Mouse (Mus musculus): ENCODE measurements around the gene Gm10188. TPM values are rescaled to one million over a fixed set of nuclear protein-coding genes. Genes with fewer than 3 reads are reported as not detected.
A peak's percentile ranks its signal among the peaks of the same experiment; 100 is the strongest.

The Gm10188 gene
- polyA plus RNA-seq, 1 experiment, result not detected

DNA sequence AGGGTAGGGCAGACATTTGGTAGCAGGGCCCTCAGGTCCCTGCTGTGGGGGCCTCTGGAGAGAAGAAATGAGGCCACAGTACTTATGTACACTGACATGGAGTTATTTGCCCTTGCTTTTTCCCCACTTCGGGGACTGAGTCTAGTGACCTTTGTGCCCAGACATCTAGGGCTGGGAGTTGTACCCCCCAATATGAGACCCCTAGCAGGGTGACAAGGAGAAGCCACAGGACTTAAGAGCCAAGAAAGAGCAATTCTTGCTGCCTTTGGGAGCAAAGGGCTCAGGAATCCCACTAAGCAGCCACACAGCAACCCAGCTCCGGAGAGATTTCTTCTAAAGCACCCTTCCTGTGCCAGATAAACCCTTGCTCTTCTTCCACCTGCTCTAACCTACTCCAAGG lies 27.6 kb downstream of the Gm10188 start:
- DNase-seq (ENCODE audit: low read depth), result no peak
- no peak for TF ChIP-seq POLR2A (IDR thresholded peaks at IDR 0.05; ENCODE audit: borderline replicate concordance, extremely low read depth, insufficient read depth, insufficient read length, poor library complexity, severe bottlenecking)
- TF ChIP-seq CTCF (IDR thresholded peaks at IDR 0.05; ENCODE audit: borderline replicate concordance, extremely low read depth, insufficient read depth, insufficient read length), result no peak

- TF ChIP-seq CTCF (IDR thresholded peaks at IDR 0.05; ENCODE audit: borderline replicate concordance, extremely low read depth, insufficient read depth, insufficient read length), result no peak
- TF ChIP-seq POLR2A (IDR thresholded peaks at IDR 0.05; ENCODE audit: borderline replicate concordance, extremely low read depth, insufficient read depth, insufficient read length, poor library complexity, severe bottlenecking), result no peak
These were observed 28.1 kb downstream of the Gm10188 start for GRCm38 (mm10) chr1:132201511-132201860.

DNA sequence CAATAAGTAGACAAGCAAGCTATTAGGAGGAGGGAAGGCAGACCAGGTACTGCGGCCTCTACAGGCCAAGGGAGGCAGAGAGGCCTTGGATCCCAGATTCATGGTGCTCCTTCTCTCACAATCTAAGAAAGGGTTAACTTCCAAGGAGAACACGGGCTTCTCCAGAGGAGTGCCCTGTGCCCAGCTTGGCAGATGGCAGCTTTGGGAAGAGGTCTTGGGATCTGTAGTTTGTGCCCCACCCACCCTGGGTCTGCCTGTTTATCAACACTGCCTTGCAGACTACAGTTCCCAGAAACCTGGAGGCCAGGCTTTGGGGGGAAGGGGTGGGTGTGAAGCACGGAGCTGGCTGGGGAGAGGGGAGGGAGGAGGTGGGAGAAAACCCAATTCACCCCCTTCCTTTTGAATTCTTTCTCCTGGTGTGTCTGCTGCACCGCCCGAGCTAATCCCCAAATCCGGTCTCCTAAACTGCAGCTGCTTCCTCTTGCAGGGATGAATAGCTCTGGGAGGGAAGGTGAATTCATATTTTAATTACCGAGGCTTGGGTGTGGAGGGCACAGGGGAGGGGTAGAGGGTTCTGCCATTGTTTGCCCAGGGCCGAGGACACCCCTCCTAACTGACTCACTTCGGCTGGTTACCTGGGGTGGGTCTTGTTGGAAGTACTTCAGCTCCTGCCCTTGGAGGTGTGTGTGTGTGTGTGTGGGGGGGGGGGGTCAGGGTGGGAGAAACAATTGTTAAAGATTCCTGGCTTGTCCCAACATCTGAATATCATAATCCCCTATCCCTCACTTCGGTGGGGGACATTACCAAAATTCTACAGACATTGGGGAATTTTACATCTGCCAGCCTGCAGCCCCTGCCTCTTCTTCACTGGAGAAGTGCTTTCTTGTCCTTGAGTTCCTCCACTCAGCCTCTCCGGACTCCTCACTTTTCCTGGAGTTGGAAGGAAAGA lies 28.7 kb downstream of the Gm10188 start:
- peak; percentile 99 for DNase-seq (ENCODE audit: low read depth)
- TF ChIP-seq CTCF (IDR thresholded peaks at IDR 0.05; ENCODE audit: borderline replicate concordance, extremely low read depth, insufficient read depth, insufficient read length) (peak; percentile 43; the same call in 1 of the 2 replicates), POLR2A (IDR thresholded peaks at IDR 0.05; ENCODE audit: borderline replicate concordance, extremely low read depth, insufficient read depth, insufficient read length, poor library complexity, severe bottlenecking) (no peak)

More at GRCm38 (mm10) chr1:132201511-132201860, 28.1 kb downstream of the Gm10188 start:
- DNase-seq (ENCODE audit: low read depth), result peak; percentile 42

GRCm38 (mm10) chr1:132199934-132200333 lies 29.6 kb downstream of the Gm10188 start:
- DNase-seq (ENCODE audit: low read depth), result peak; percentile 47
- no peak for TF ChIP-seq POLR2A (IDR thresholded peaks at IDR 0.05; ENCODE audit: borderline replicate concordance, extremely low read depth, insufficient read depth, insufficient read length, poor library complexity, severe bottlenecking)
- TF ChIP-seq CTCF (IDR thresholded peaks at IDR 0.05; ENCODE audit: borderline replicate concordance, extremely low read depth, insufficient read depth, insufficient read length), result no peak

GRCm38 (mm10) chr1:132199244-132199643 lies 30.3 kb downstream of the Gm10188 start:
- TF ChIP-seq POLR2A (IDR thresholded peaks at IDR 0.05; ENCODE audit: borderline replicate concordance, extremely low read depth, insufficient read depth, insufficient read length, poor library complexity, severe bottlenecking) (no peak), CTCF (IDR thresholded peaks at IDR 0.05; ENCODE audit: borderline replicate concordance, extremely low read depth, insufficient read depth, insufficient read length) (no peak)
- peak; percentile 50 for DNase-seq (ENCODE audit: low read depth)

DNA sequence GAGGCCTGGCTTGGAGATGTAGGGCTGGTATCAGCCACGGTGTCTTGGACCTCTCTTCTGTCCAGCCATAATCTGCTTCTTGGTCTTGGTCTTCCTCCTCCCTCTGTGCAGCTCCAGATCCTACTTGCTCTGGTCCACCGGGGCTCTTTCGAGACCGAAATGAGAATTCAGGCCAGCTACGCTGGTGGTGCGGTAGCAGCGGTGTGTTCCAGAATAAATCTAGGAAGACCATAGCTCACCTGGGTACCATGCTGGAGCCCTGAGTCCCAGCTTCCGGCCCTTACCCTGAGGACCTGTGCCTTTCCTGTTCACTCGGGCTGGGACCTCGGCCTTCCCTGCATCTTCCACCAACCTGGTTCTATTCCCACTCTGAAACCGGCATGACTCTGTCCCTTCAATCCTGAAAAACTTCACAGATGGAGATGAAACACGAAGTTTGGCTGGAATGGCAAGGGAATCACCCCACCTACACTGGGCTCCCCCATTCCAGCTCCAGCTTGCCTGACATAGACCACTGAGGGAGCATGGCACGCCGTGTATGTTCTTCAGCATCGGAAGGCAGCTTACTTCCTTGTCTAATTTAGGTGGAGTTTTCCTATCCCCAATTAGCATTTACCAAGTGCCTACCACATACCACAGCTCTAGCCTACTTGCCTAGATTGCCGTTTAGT lies 31.0 kb downstream of the Gm10188 start:
- TF ChIP-seq POLR2A (IDR thresholded peaks at IDR 0.05; ENCODE audit: borderline replicate concordance, extremely low read depth, insufficient read depth, insufficient read length, poor library complexity, severe bottlenecking), result no peak
- no peak for TF ChIP-seq CTCF (IDR thresholded peaks at IDR 0.05; ENCODE audit: borderline replicate concordance, extremely low read depth, insufficient read depth, insufficient read length)
- no peak for DNase-seq (ENCODE audit: low read depth)

DNA sequence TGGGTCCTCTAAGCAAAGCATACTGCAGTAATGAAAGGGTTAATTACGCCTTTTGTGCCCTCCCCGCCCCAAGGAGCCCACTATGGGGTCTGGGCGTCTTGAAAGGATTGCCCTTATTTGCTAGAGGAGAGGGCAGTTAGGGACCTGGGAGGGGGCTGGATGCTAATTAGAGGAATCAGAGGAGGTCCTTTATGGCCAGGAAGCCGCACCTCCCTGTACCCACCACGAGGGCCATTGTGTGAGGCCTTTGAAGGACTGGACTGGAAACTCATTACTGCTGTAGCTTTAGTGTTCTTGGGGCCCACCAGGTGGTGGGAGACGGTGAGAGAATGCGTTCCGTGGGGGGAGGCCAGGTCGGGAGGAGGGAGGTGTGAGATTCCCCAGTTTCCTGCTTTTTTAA lies 31.9 kb downstream of the Gm10188 start:
- TF ChIP-seq CTCF (IDR thresholded peaks at IDR 0.05; ENCODE audit: borderline replicate concordance, extremely low read depth, insufficient read depth, insufficient read length) (peak; percentile 25; the same call in 1 of the 2 replicates), POLR2A (IDR thresholded peaks at IDR 0.05; ENCODE audit: borderline replicate concordance, extremely low read depth, insufficient read depth, insufficient read length, poor library complexity, severe bottlenecking) (no peak)
- DNase-seq (ENCODE audit: low read depth), result peak; percentile 71

DNA sequence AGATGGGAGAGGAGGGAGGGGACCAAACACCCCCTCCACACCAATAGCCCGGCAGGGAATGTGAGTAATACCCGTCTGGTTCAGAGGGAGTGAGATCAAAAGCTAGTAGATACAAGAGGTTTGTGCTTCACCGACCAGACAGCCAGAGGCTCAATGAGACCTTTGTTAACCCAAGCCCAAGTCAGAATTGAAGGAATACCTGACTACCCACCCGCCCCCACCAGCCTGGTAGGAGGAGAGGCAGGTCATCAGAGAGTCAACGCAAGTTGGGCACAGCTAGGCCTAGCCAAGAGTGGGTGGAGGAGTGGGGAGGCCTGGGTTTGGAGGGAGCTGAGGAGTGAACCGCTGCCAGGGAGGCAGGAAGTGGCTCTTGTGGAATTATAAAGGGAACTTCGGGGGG lies 33.2 kb downstream of the Gm10188 start:
- DNase-seq (ENCODE audit: low read depth), result peak; percentile 53
- TF ChIP-seq CTCF (IDR thresholded peaks at IDR 0.05; ENCODE audit: borderline replicate concordance, extremely low read depth, insufficient read depth, insufficient read length) (no peak), POLR2A (IDR thresholded peaks at IDR 0.05; ENCODE audit: borderline replicate concordance, extremely low read depth, insufficient read depth, insufficient read length, poor library complexity, severe bottlenecking) (no peak)

- no peak for DNase-seq (ENCODE audit: low read depth)
- TF ChIP-seq CTCF (IDR thresholded peaks at IDR 0.05; ENCODE audit: borderline replicate concordance, extremely low read depth, insufficient read depth, insufficient read length) (no peak), POLR2A (IDR thresholded peaks at IDR 0.05; ENCODE audit: borderline replicate concordance, extremely low read depth, insufficient read depth, insufficient read length, poor library complexity, severe bottlenecking) (no peak)
These were observed 33.9 kb downstream of the Gm10188 start for GRCm38 (mm10) chr1:132195681-132196080.

GRCm38 (mm10) chr1:132195100-132195499 lies 34.5 kb downstream of the Gm10188 start:
- no peak for TF ChIP-seq CTCF (IDR thresholded peaks at IDR 0.05; ENCODE audit: borderline replicate concordance, extremely low read depth, insufficient read depth, insufficient read length)
- TF ChIP-seq POLR2A (IDR thresholded peaks at IDR 0.05; ENCODE audit: borderline replicate concordance, extremely low read depth, insufficient read depth, insufficient read length, poor library complexity, severe bottlenecking), result no peak

DNA sequence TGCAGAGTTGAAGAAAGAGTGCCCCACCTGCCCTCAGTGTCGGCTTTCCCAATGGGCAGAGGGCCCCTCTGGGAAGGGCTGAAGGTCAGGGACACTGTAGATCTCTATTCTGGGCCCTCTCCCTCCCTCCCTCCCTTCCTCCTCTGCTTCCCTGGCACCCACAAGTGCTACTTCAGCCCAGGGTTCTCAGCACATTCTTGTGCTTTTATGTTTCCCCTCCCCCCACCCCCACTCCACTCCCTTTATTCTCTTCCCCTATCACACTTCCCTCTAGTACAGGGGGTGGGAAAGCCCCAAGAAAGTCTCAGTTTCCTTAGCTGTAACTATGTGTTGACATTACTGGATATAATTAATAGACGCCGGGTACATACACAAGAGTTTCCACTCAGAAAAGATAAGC lies 34.9 kb downstream of the Gm10188 start:
- TF ChIP-seq CTCF (IDR thresholded peaks at IDR 0.05; ENCODE audit: borderline replicate concordance, extremely low read depth, insufficient read depth, insufficient read length), result no peak
- no peak for TF ChIP-seq POLR2A (IDR thresholded peaks at IDR 0.05; ENCODE audit: borderline replicate concordance, extremely low read depth, insufficient read depth, insufficient read length, poor library complexity, severe bottlenecking)

More at GRCm38 (mm10) chr1:132195100-132195499, 34.5 kb downstream of the Gm10188 start:
- DNase-seq (ENCODE audit: low read depth), result no peak

More for the DNA sequence above, 34.9 kb downstream of the Gm10188 start:
- no peak for DNase-seq (ENCODE audit: low read depth)
